Mouse (Mus musculus) cortical plate, adult 2 months (tissue): ENCODE measurements around the gene Olfr166.

Experiments
- CTCF ChIP-seq: fragments of 200-500 bp; IDR thresholded peaks from 2 replicates; pipeline ENCODE4 v1.5.1; 2011; ENCODE audit warnings: mild to moderate bottlenecking, control low read depth, low read length; ENCODE audit not compliant: insufficient read depth; ENCODE audit errors: extremely low read depth
- POLR2A ChIP-seq: fragments of 200-500 bp; IDR thresholded peaks from 2 replicates; pipeline ENCODE4 v1.6.1; 2011; ENCODE audit warnings: mild to moderate bottlenecking, low read length, control low read depth; ENCODE audit not compliant: insufficient read depth; ENCODE audit errors: extremely low read depth

DNA sequence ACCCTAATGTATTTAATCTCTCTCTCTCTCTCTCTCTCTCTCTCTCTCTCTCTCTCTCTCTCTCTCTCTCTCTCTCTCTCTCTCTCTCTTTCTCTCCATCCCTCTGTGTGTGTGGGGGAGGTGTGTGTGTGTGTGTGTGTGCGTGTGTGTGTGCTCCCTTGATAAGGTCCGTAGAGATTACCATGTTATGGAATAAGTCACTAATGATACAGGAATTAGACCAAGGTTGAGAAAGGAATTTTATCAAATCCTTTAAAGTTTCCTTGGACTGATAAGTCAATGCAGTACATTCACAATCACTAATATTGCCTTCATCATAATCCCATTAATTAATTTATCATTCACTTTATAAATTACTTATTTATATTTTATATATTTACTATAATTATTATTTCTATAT is 38.7 kb downstream of the Olfr166 start, which contains the start of gene Olfr167:
- TF ChIP-seq CTCF (no peak), POLR2A (no peak)
